Mouse (Mus musculus): ENCODE data around the gene Adamts6.

- no peak for TF ChIP-seq CTCF (IDR thresholded peaks at IDR 0.05; ENCODE audit: low read depth)
- no peak for TF ChIP-seq EP300 (IDR thresholded peaks at IDR 0.05; ENCODE audit: low read depth)
These were observed 180.4 kb downstream of the Adamts6 start for GRCm38 (mm10) chr13:104468061-104468460.
